Mouse (Mus musculus): ENCODE data around the gene Olfr111. TPM values are rescaled to one million over a fixed set of nuclear protein-coding genes. Genes with fewer than 3 reads are reported as not detected.

Gene Olfr111
- polyA plus RNA-seq, 1 experiment from 2014 or later = not detected

DNA sequence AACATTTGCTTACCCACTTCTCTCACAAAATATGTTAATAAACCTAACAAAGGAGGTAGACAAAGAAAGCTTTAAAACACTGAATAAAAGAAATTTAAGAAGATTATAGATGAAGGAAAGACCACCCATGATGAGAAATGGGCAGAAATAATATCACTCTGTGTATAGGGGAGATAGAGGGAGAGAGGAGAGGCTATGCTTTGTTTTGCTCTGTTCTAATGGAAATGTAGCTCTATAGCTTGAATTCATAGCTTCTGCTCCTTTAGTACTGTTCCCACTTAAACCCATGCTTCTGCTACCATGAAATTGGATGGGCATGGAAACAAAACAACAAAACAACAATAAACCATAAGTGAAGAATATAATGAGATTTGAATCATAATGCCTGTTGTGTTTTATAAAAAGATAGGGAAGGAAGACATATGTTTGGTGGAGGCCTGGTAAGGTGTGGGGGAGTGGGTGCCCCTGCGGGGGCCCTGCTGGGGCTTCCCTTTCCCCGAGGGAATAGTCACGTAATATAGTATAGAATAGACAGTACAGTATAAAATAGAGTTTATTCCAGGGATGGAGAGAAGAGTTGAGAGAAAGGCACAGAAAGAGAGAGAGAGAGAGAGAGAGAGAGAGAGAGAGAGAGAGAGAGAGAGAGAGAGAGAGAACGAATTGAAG is 33.8 kb downstream of the Olfr111 start:
- H3K27ac ChIP-seq = no peak overlapping the region
- no peaks in the 10 kb centered on the region for H3K36me3 ChIP-seq (ENCODE audit: insufficient read depth, low read length)
- no peak overlapping the region for H3K9ac ChIP-seq (ENCODE audit: low read depth, low read length)
- H3K4me3 ChIP-seq (replicated peaks; ENCODE audit: low read depth, low read length) = no peak overlapping the region
- no peak overlapping the region for H3K4me2 ChIP-seq (ENCODE audit: low read length)
- ATAC-seq (replicated peaks; ENCODE audit: low FRiP score, low read depth) (no peak), DNase-seq (ENCODE audit: low spot score) (no peak)
- no peaks in the 10 kb centered on the region for H3K4me1 ChIP-seq (replicated peaks; ENCODE audit: insufficient read depth, low read length)
- TF ChIP-seq CTCF (IDR thresholded peaks at IDR 0.05; ENCODE audit: low read depth) = no peak
- H3K27me3 ChIP-seq (ENCODE audit: insufficient read depth, low read length) = no peaks in the 10 kb centered on the region
- 81% methylated on average over 4 of the region's 4 CpGs for WGBS
- H3K9me3 ChIP-seq (replicated peaks; ENCODE audit: low read length) = no peaks in the 10 kb centered on the region

DNA sequence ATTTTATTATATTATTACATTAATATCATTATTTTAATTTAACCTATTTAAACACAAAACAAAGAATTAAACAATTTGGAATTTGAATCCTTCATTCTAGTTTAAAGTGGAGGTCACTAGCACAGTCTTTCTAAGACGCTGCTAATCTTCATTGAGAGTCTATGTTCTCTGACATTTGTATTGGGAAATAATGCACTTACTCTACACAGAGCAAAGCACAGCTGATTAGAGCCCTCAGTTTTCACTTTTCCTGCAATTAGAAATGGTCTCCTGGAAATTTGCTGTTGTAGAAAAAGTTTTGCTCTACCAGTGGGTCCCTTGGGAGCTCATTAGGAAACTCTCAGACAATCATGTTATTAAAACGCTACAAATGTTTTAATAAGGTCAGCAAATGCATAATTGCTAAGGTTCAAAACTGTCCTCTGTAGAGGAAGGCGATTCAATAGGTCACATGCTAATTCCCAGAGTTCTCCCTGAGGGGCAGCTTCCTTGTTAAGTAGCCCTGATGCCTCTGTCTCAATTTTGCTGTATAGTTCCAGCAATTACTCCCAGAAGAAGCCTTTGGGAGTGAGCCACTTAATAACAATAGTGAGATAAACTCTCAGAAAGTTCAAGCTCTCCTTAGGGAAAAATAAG is 36.1 kb downstream of the Olfr111 start:
- ATAC-seq (replicated peaks; ENCODE audit: low FRiP score, low read depth) (no peak), DNase-seq (ENCODE audit: low spot score) (no peak)
- no peak overlapping the region for H3K27ac ChIP-seq
- H3K4me1 ChIP-seq (replicated peaks; ENCODE audit: insufficient read depth, low read length) = no peaks in the 10 kb centered on the region
- H3K9me3 ChIP-seq (replicated peaks; ENCODE audit: low read length) = no peaks in the 10 kb centered on the region
- H3K36me3 ChIP-seq (ENCODE audit: insufficient read depth, low read length) = no peaks in the 10 kb centered on the region
- no peak overlapping the region for H3K4me3 ChIP-seq (replicated peaks; ENCODE audit: low read depth, low read length)
- no peak overlapping the region for H3K9ac ChIP-seq (ENCODE audit: low read depth, low read length)
- H3K4me2 ChIP-seq (ENCODE audit: low read length) = no peak overlapping the region
- WGBS = 70% methylated on average over 3 of the region's 3 CpGs
- H3K27me3 ChIP-seq (ENCODE audit: insufficient read depth, low read length) = no peaks in the 10 kb centered on the region
- no peak for TF ChIP-seq CTCF (IDR thresholded peaks at IDR 0.05; ENCODE audit: low read depth)

DNA sequence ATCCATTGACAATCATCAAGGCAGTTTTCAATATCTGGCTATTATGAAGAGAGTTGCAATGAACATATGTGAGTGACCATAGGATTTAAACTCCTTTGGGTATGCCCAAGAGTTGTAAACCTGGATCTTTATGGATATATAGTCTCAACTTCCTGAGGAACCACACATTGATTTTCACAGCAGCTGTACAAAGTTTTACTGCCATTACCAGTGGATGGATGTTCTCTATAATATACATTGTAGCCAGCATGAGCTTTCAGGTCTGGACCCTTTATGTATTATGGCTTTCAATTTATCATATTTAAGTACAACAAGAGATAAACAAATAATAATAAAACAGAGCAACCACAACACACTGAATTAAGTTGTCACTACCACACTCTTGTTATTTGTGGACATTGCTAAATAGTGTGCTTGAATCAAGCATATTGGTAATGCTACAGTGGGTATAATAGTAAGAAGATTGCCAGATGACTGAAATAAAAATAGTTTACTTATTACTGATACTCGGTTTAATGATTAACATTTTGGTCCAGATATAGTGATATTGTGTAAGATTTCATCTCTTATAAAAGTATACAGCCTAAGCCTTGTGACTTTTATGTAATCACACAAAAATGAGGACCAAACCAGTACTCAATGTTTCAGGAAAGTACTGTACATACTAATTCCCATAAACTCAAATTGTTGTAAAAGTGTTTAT is 51.2 kb downstream of the Olfr111 start:
- Histone ChIP-seq H3K27me3 (ENCODE audit: insufficient read depth, low read length) (no peaks in the 10 kb centered on the region), H3K9me3 (replicated peaks; ENCODE audit: low read length) (no peaks in the 10 kb centered on the region), H3K9ac (ENCODE audit: low read depth, low read length) (no peak overlapping the region), H3K4me1 (replicated peaks; ENCODE audit: insufficient read depth, low read length) (no peaks in the 10 kb centered on the region), H3K4me3 (replicated peaks; ENCODE audit: low read depth, low read length) (no peak overlapping the region), H3K27ac (no peak overlapping the region), H3K4me2 (ENCODE audit: low read length) (no peak overlapping the region), H3K36me3 (ENCODE audit: insufficient read depth, low read length) (no peaks in the 10 kb centered on the region)
- no peak for TF ChIP-seq CTCF (IDR thresholded peaks at IDR 0.05; ENCODE audit: low read depth)
- 50% methylated on average over 1 of the region's 1 CpGs for WGBS
- DNase-seq (ENCODE audit: low spot score) = no peak
- no peak for ATAC-seq (replicated peaks; ENCODE audit: low FRiP score, low read depth)

DNA sequence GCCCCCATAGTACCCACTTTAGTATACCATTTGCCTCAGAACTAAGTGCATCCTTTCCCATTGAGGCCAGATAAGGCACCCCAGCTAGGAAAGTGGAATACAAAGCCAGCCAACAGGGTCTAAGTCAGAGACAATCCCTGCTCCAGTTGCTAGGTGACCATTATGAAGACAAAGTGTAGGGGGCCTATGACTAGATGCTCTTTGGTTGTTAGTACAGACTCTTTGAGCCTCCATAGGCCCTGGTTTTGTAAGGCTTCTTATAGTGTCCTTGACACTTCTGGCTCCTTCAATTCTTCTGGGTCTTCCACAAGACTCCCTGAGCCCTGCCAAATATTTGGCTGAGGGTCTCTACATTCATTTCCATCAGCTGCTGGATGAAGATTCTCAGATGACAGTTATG is 61.5 kb downstream of the Olfr111 start, which contains the start of gene Olfr112:
Gene Olfr112, minus strand, starts transcription at position 101 of the 400 bp plus-strand sequence.
- no peaks in the 10 kb centered on the region for H3K4me1 ChIP-seq (replicated peaks; ENCODE audit: insufficient read depth, low read length)
- no peak for TF ChIP-seq CTCF (IDR thresholded peaks at IDR 0.05; ENCODE audit: low read depth)
- H3K4me2 ChIP-seq (ENCODE audit: low read length) = no peak within 1 kb of the TSS
- no peak within 1 kb of the TSS for H3K9ac ChIP-seq (ENCODE audit: low read depth, low read length)
- DNase-seq (ENCODE audit: low spot score) (no peak), ATAC-seq (replicated peaks; ENCODE audit: low FRiP score, low read depth) (no peak)
- H3K36me3 ChIP-seq (ENCODE audit: insufficient read depth, low read length) = no peaks in the 10 kb centered on the region
- no peaks in the 10 kb centered on the region for H3K9me3 ChIP-seq (replicated peaks; ENCODE audit: low read length)
- H3K27ac ChIP-seq = no peak within 1 kb of the TSS
- H3K4me3 ChIP-seq (replicated peaks; ENCODE audit: low read depth, low read length) = no peak within 1 kb of the TSS
- H3K27me3 ChIP-seq (ENCODE audit: insufficient read depth, low read length) = no peaks in the 10 kb centered on the region

DNA sequence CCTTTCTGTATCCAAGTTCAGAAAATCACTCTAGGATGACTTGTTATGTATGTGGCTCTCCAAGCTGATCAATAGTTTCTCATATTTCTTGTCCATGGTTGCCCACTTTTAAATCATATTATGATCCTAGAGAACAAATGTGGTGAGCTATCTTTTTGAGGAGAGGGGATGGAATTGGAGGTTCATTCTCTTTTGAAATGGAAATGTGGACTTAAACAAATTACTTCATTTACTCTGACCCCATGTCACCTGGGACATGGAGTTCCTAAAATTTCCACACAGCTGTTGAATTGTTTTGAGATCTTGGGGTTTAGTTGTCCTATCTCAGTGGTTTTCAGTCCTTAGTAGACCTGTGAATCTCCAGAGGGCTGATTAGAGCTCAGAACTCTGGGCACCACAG is 69.7 kb downstream of the Olfr111 start, which contains the start of gene Olfr113:
Gene Olfr113, minus strand, starts transcription at position 101 of the 400 bp plus-strand sequence.
- Histone ChIP-seq H3K4me2 (ENCODE audit: low read length) (no peak within 1 kb of the TSS), H3K4me1 (replicated peaks; ENCODE audit: insufficient read depth, low read length) (no peaks in the 10 kb centered on the region), H3K9ac (ENCODE audit: low read depth, low read length) (no peak within 1 kb of the TSS), H3K4me3 (replicated peaks; ENCODE audit: low read depth, low read length) (no peak within 1 kb of the TSS), H3K27ac (no peak within 1 kb of the TSS), H3K27me3 (ENCODE audit: insufficient read depth, low read length) (no peaks in the 10 kb centered on the region), H3K36me3 (ENCODE audit: insufficient read depth, low read length) (no peaks in the 10 kb centered on the region), H3K9me3 (replicated peaks; ENCODE audit: low read length) (no peaks in the 10 kb centered on the region)
- DNase-seq (ENCODE audit: low spot score) = no peak
- no peak for TF ChIP-seq CTCF (IDR thresholded peaks at IDR 0.05; ENCODE audit: low read depth)
- ATAC-seq (replicated peaks; ENCODE audit: low FRiP score, low read depth) = no peak

Other genes with a start within 250 kb of the Olfr111 start
- not detected in 2 replicates for gene Olfr98, start 244.3 kb upstream of the Olfr111 start, polyA plus RNA-seq (2015; fragmentation: Nextera tagmentation; extraction: Ambion mirVana)
- 2.3 and 2.8 TPM in 2 replicates for gene H2-M3, start 237.8 kb upstream of the Olfr111 start, polyA plus RNA-seq (2015; fragmentation: Nextera tagmentation; extraction: Ambion mirVana)
- not detected in 2 replicates for gene Olfr99, start 224.6 kb upstream of the Olfr111 start, polyA plus RNA-seq (2015; fragmentation: Nextera tagmentation; extraction: Ambion mirVana)
- gene Olfr101, start 203.7 kb upstream of the Olfr111 start, polyA plus RNA-seq (2015; fragmentation: Nextera tagmentation; extraction: Ambion mirVana) = not detected in 2 replicates
- gene Olfr102, start 191.0 kb upstream of the Olfr111 start, polyA plus RNA-seq (2015; fragmentation: Nextera tagmentation; extraction: Ambion mirVana) = not detected in 2 replicates
- not detected in 2 replicates for gene Olfr103, start 168.3 kb upstream of the Olfr111 start, polyA plus RNA-seq (2015; fragmentation: Nextera tagmentation; extraction: Ambion mirVana)
- not detected in 2 replicates for gene Olfr104-ps, start 148.4 kb upstream of the Olfr111 start, polyA plus RNA-seq (2015; fragmentation: Nextera tagmentation; extraction: Ambion mirVana)
- not detected in 2 replicates for gene Olfr105-ps, start 129.0 kb upstream of the Olfr111 start, polyA plus RNA-seq (2015; fragmentation: Nextera tagmentation; extraction: Ambion mirVana)
- gene Olfr106-ps, start 117.6 kb upstream of the Olfr111 start, polyA plus RNA-seq (2015; fragmentation: Nextera tagmentation; extraction: Ambion mirVana) = not detected in 2 replicates
- not detected in 2 replicates for gene Olfr107, start 108.8 kb upstream of the Olfr111 start, polyA plus RNA-seq (2015; fragmentation: Nextera tagmentation; extraction: Ambion mirVana)
- gene Olfr108, start 62.5 kb upstream of the Olfr111 start, polyA plus RNA-seq (2015; fragmentation: Nextera tagmentation; extraction: Ambion mirVana) = not detected in 2 replicates
- gene Olfr109, start 49.1 kb upstream of the Olfr111 start, polyA plus RNA-seq (2015; fragmentation: Nextera tagmentation; extraction: Ambion mirVana) = not detected in 2 replicates
- gene H2-M2, start 24.5 kb upstream of the Olfr111 start, polyA plus RNA-seq (2015; fragmentation: Nextera tagmentation; extraction: Ambion mirVana) = not detected in 2 replicates
- gene Olfr110, start 15.6 kb upstream of the Olfr111 start, polyA plus RNA-seq (2015; fragmentation: Nextera tagmentation; extraction: Ambion mirVana) = not detected in 2 replicates
- not detected in 2 replicates for gene Olfr112, start 61.4 kb downstream of the Olfr111 start, polyA plus RNA-seq (2015; fragmentation: Nextera tagmentation; extraction: Ambion mirVana)
- gene Olfr113, start 69.6 kb downstream of the Olfr111 start, polyA plus RNA-seq (2015; fragmentation: Nextera tagmentation; extraction: Ambion mirVana) = not detected in 2 replicates
- gene Olfr114, start 84.7 kb downstream of the Olfr111 start, polyA plus RNA-seq (2015; fragmentation: Nextera tagmentation; extraction: Ambion mirVana) = not detected in 2 replicates
- not detected in 2 replicates for gene Olfr115, start 119.1 kb downstream of the Olfr111 start, polyA plus RNA-seq (2015; fragmentation: Nextera tagmentation; extraction: Ambion mirVana)
- not detected in 2 replicates for gene Olfr116, start 119.2 kb downstream of the Olfr111 start, polyA plus RNA-seq (2015; fragmentation: Nextera tagmentation; extraction: Ambion mirVana)
- gene Olfr117, start 155.8 kb downstream of the Olfr111 start, polyA plus RNA-seq (2015; fragmentation: Nextera tagmentation; extraction: Ambion mirVana) = not detected in 2 replicates
- not detected in 2 replicates for gene Olfr118, start 159.0 kb downstream of the Olfr111 start, polyA plus RNA-seq (2015; fragmentation: Nextera tagmentation; extraction: Ambion mirVana)
- not detected in 2 replicates for gene Olfr119, start 188.5 kb downstream of the Olfr111 start, polyA plus RNA-seq (2015; fragmentation: Nextera tagmentation; extraction: Ambion mirVana)
- gene Olfr120, start 213.8 kb downstream of the Olfr111 start, polyA plus RNA-seq (2015; fragmentation: Nextera tagmentation; extraction: Ambion mirVana) = not detected in 2 replicates
- not detected in 2 replicates for gene Olfr121, start 240.8 kb downstream of the Olfr111 start, polyA plus RNA-seq (2015; fragmentation: Nextera tagmentation; extraction: Ambion mirVana)